Mouse (Mus musculus): ENCODE measurements at regions not wholly inside any gene's neighbourhood (a gene's known extent, or its start where the extent isn't known, plus 50 kb on each side); places are given as distances from the start of the nearest gene placed in this dataset.

DNA sequence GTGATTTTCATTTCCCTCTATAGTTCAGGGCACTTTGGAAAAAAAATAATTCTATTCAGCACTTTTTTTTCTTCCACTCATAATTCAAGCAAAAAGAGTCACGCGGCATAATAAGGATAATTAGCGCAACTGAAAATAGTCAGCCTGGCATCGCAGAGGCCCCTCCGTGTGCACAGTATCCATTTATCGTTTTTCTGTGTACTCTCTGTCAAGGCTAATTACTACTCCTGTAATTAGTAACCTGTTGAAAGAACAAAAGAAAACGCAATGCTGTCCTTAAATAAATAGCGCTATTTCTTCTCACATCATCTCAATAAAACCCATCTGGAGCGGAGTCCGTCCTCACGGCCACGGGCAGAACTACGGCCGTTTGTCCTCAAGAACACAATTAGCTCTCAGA, 95.1 kb upstream of the Atxn1 start:
- TF ChIP-seq CTCF (IDR thresholded peaks at IDR 0.05; ENCODE audit: control insufficient read depth, insufficient read depth, low read length): no peak
- TF ChIP-seq POLR2A (IDR thresholded peaks at IDR 0.05; ENCODE audit: borderline replicate concordance, control insufficient read depth, low read depth, low read length): no peak

Measured in bone marrow, adult 2 months (tissue).